Mouse (Mus musculus): ENCODE results near the gene Idnk. TPM values are rescaled to one million over a fixed set of nuclear protein-coding genes. Genes with fewer than 3 reads are reported as not detected.

Idnk gene
- polyA plus RNA-seq, 1 experiment = 6.0 TPM

- peaks cover 2% of the 10 kb centered on the region; the same call in 1 of the 2 replicates for H3K4me1 ChIP-seq (ENCODE audit: control insufficient read depth, insufficient read depth, low read length)
- no peaks in the 10 kb centered on the region for H3K27me3 ChIP-seq (ENCODE audit: control insufficient read depth, insufficient read depth, low read length)
- TF ChIP-seq POLR2A (IDR thresholded peaks at IDR 0.05; ENCODE audit: control insufficient read depth, low read depth, low read length) (no peak), CTCF (IDR thresholded peaks at IDR 0.05; ENCODE audit: control insufficient read depth, insufficient read depth, insufficient replicate concordance, low read depth, low read length) (no peak)
- H3K36me3 ChIP-seq (ENCODE audit: control insufficient read depth, insufficient read depth, low read length) = no peaks in the 10 kb centered on the region; the same call in 1 of the 2 replicates
- H3K4me3 ChIP-seq (ENCODE audit: control insufficient read depth, low read depth, low read length) = no peak overlapping the region
- H3K27ac ChIP-seq (ENCODE audit: control insufficient read depth, insufficient read depth, low read depth, low read length) = no peak overlapping the region
Measured at GRCm38 (mm10) chr13:58186281-58186680, 28.8 kb downstream of the Idnk start.

GRCm38 (mm10) chr13:58187751-58188150 lies 30.3 kb downstream of the Idnk start:
- TF ChIP-seq CTCF (IDR thresholded peaks at IDR 0.05; ENCODE audit: control insufficient read depth, insufficient read depth, insufficient replicate concordance, low read depth, low read length) (no peak), POLR2A (IDR thresholded peaks at IDR 0.05; ENCODE audit: control insufficient read depth, low read depth, low read length) (no peak)
- Histone ChIP-seq H3K4me3 (ENCODE audit: control insufficient read depth, low read depth, low read length) (no peak overlapping the region), H3K36me3 (ENCODE audit: control insufficient read depth, insufficient read depth, low read length) (no peaks in the 10 kb centered on the region; the same call in none of the 2 replicates)

DNA sequence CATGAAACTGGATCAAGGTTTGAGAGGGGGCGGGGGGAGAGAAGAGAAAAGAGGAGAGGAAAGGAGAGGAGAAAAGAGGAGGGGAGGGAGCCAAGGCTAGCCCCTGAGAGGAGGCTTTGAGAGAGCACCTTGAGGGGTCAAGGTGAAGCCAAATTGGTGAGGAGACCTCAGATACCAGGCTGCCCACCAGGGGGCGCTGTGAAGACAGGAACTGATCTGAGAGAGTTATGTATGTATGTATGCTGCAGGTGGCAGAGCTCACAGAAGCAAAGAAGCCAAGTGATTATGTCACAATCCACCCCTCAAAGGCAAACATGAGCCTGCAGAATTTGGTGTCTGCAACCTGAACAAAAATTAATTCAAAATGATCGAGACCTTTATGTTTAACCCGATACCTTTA lies 31.0 kb downstream of the Idnk start:
- H3K36me3 ChIP-seq (ENCODE audit: control insufficient read depth, insufficient read depth, low read length) = no peaks in the 10 kb centered on the region; the same call in none of the 2 replicates
- TF ChIP-seq CTCF (IDR thresholded peaks at IDR 0.05; ENCODE audit: control insufficient read depth, insufficient read depth, insufficient replicate concordance, low read depth, low read length) (peak; percentile 82), POLR2A (IDR thresholded peaks at IDR 0.05; ENCODE audit: control insufficient read depth, low read depth, low read length) (no peak)
- no peak overlapping the region for H3K4me3 ChIP-seq (ENCODE audit: control insufficient read depth, low read depth, low read length)
- H3K4me1 ChIP-seq (ENCODE audit: control insufficient read depth, insufficient read depth, low read length) = peaks cover 2% of the 10 kb centered on the region; the same call in 1 of the 2 replicates
- no peak overlapping the region for H3K27ac ChIP-seq (ENCODE audit: control insufficient read depth, insufficient read depth, low read depth, low read length)
- no peaks in the 10 kb centered on the region for H3K27me3 ChIP-seq (ENCODE audit: control insufficient read depth, insufficient read depth, low read length)

More at GRCm38 (mm10) chr13:58187751-58188150, 30.3 kb downstream of the Idnk start:
- peaks cover 2% of the 10 kb centered on the region; the same call in 1 of the 2 replicates for H3K4me1 ChIP-seq (ENCODE audit: control insufficient read depth, insufficient read depth, low read length)
- no peak overlapping the region for H3K27ac ChIP-seq (ENCODE audit: control insufficient read depth, insufficient read depth, low read depth, low read length)
- no peaks in the 10 kb centered on the region for H3K27me3 ChIP-seq (ENCODE audit: control insufficient read depth, insufficient read depth, low read length)

GRCm38 (mm10) chr13:58189473-58189872 lies 32.0 kb downstream of the Idnk start:
- no peaks in the 10 kb centered on the region; the same call in none of the 2 replicates for H3K36me3 ChIP-seq (ENCODE audit: control insufficient read depth, insufficient read depth, low read length)
- no peak overlapping the region for H3K27ac ChIP-seq (ENCODE audit: control insufficient read depth, insufficient read depth, low read depth, low read length)

DNA sequence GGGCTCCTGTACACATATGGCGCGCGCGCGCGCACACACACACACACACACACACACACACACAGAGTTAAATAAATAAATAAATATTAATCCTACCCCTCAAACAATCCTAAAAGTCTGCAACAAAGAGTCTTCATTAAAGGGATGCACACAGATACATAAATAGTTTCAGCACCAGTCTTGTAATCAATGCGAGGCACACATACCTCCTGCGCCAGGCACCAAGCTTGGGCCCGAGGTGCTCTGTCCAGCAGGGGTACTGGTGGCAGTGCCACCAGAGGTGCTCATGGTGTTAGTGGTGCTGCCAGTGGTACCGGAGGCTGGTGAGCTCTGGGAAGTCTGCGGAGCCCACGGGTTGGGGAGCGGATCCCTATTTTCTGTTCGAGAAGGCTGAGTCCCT lies 34.1 kb downstream of the Idnk start:
- Histone ChIP-seq H3K27me3 (ENCODE audit: control insufficient read depth, insufficient read depth, low read length) (no peaks in the 10 kb centered on the region), H3K27ac (ENCODE audit: control insufficient read depth, insufficient read depth, low read depth, low read length) (no peak overlapping the region; the same call in 1 of the 2 replicates), H3K4me1 (ENCODE audit: control insufficient read depth, insufficient read depth, low read length) (peaks cover 2% of the 10 kb centered on the region; the same call in 1 of the 2 replicates), H3K4me3 (ENCODE audit: control insufficient read depth, low read depth, low read length) (no peak overlapping the region), H3K36me3 (ENCODE audit: control insufficient read depth, insufficient read depth, low read length) (no peaks in the 10 kb centered on the region; the same call in none of the 2 replicates)
- no peak for TF ChIP-seq POLR2A (IDR thresholded peaks at IDR 0.05; ENCODE audit: control insufficient read depth, low read depth, low read length)
- TF ChIP-seq CTCF (IDR thresholded peaks at IDR 0.05; ENCODE audit: control insufficient read depth, insufficient read depth, insufficient replicate concordance, low read depth, low read length) = no peak

More at GRCm38 (mm10) chr13:58189473-58189872, 32.0 kb downstream of the Idnk start:
- Histone ChIP-seq H3K4me3 (ENCODE audit: control insufficient read depth, low read depth, low read length) (no peak overlapping the region), H3K4me1 (ENCODE audit: control insufficient read depth, insufficient read depth, low read length) (peaks cover 2% of the 10 kb centered on the region; the same call in 1 of the 2 replicates), H3K27me3 (ENCODE audit: control insufficient read depth, insufficient read depth, low read length) (no peaks in the 10 kb centered on the region)
- no peak for TF ChIP-seq POLR2A (IDR thresholded peaks at IDR 0.05; ENCODE audit: control insufficient read depth, low read depth, low read length)
- TF ChIP-seq CTCF (IDR thresholded peaks at IDR 0.05; ENCODE audit: control insufficient read depth, insufficient read depth, insufficient replicate concordance, low read depth, low read length) = no peak

- peaks cover 2% of the 10 kb centered on the region; the same call in 1 of the 2 replicates for H3K4me1 ChIP-seq (ENCODE audit: control insufficient read depth, insufficient read depth, low read length)
- H3K27me3 ChIP-seq (ENCODE audit: control insufficient read depth, insufficient read depth, low read length) = no peaks in the 10 kb centered on the region
- TF ChIP-seq POLR2A (IDR thresholded peaks at IDR 0.05; ENCODE audit: control insufficient read depth, low read depth, low read length) (no peak), CTCF (IDR thresholded peaks at IDR 0.05; ENCODE audit: control insufficient read depth, insufficient read depth, insufficient replicate concordance, low read depth, low read length) (no peak)
- no peaks in the 10 kb centered on the region; the same call in none of the 2 replicates for H3K36me3 ChIP-seq (ENCODE audit: control insufficient read depth, insufficient read depth, low read length)
- no peak overlapping the region for H3K4me3 ChIP-seq (ENCODE audit: control insufficient read depth, low read depth, low read length)
- no peak overlapping the region; the same call in 1 of the 2 replicates for H3K27ac ChIP-seq (ENCODE audit: control insufficient read depth, insufficient read depth, low read depth, low read length)
Measured at GRCm38 (mm10) chr13:58192146-58192545, 34.7 kb downstream of the Idnk start.

DNA sequence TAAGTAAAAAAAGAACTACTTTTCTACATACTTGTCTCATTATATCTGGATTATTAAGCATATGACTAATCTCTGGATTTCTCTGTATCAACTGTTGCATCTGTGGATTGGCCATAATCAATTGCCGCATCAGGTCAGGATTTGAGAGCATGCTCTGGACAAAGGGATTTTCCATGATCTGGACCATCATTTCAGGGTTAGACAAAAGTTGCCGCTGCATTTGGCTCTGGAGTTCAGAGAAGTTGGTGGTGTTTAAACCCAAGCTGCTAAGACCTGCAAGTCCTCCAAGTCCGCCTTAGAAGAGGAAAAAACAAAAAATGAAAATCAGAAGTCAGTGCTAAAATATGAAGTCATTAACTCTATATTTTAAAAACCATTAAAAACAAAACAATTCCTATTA lies 35.8 kb downstream of the Idnk start:
- H3K27me3 ChIP-seq (ENCODE audit: control insufficient read depth, insufficient read depth, low read length) = no peaks in the 10 kb centered on the region
- H3K4me3 ChIP-seq (ENCODE audit: control insufficient read depth, low read depth, low read length) = no peak overlapping the region
- no peak overlapping the region for H3K27ac ChIP-seq (ENCODE audit: control insufficient read depth, insufficient read depth, low read depth, low read length)
- TF ChIP-seq POLR2A (IDR thresholded peaks at IDR 0.05; ENCODE audit: control insufficient read depth, low read depth, low read length) (no peak), CTCF (IDR thresholded peaks at IDR 0.05; ENCODE audit: control insufficient read depth, insufficient read depth, insufficient replicate concordance, low read depth, low read length) (no peak)
- H3K36me3 ChIP-seq (ENCODE audit: control insufficient read depth, insufficient read depth, low read length) = no peaks in the 10 kb centered on the region; the same call in none of the 2 replicates
- peaks cover 1% of the 10 kb centered on the region; the same call in 1 of the 2 replicates for H3K4me1 ChIP-seq (ENCODE audit: control insufficient read depth, insufficient read depth, low read length)

All from testis, adult 2 months (tissue).